Mouse (Mus musculus) forebrain, embryonic 16.5 days (tissue): ENCODE data around the gene Rpl4. TPM values are rescaled to one million over a fixed set of nuclear protein-coding genes. Genes with fewer than 3 reads are reported as not detected.

Experiments
- ATAC-seq: fragments of 200-750 bp; cut with Nextera tagmentation; 2 replicates; pipeline ENCODE4 v1.8.0; 2017; ENCODE audit warnings: mild to moderate bottlenecking, moderate library complexity
- H3K27ac ChIP-seq: fragments of 300-500 bp; sonication (generic); 2 replicates; pipeline ENCODE4 v1.5.1; 2014; ENCODE audit warnings: low read length, control low read depth
- H3K27me3 ChIP-seq: fragments of 300-500 bp; sonication (generic); replicated peaks from 2 replicates; pipeline ENCODE4 v1.6.1; 2014; ENCODE audit warnings: low read length; ENCODE audit not compliant: control insufficient read depth, insufficient read depth
- H3K36me3 ChIP-seq: fragments of 300-500 bp; sonication (generic); 2 replicates; pipeline ENCODE4 v1.6.1; 2014; ENCODE audit not compliant: control insufficient read depth, insufficient read depth
- H3K4me1 ChIP-seq: fragments of 300-500 bp; sonication (generic); replicated peaks from 2 replicates; pipeline ENCODE4 v1.6.1; 2014; ENCODE audit warnings: low read length; ENCODE audit not compliant: control insufficient read depth, insufficient read depth
- H3K4me2 ChIP-seq: fragments of 300-500 bp; sonication (generic); 2 replicates; pipeline ENCODE4 v1.6.1; 2014; ENCODE audit warnings: mild to moderate bottlenecking, low read length, control low read depth
- H3K4me3 ChIP-seq: fragments of 300-500 bp; sonication (generic); replicated peaks from 2 replicates; pipeline ENCODE4 v1.5.1; 2014; ENCODE audit warnings: mild to moderate bottlenecking, low read length, control low read depth
- H3K9ac ChIP-seq: fragments of 300-500 bp; sonication (generic); replicated peaks from 2 replicates; pipeline ENCODE4 v1.6.1; 2014; ENCODE audit warnings: low read depth, low read length, control low read depth
- H3K9me3 ChIP-seq: fragments of 300-500 bp; sonication (generic); 2 replicates; pipeline ENCODE4 v1.6.1; 2016; ENCODE audit warnings: low read length; ENCODE audit not compliant: control insufficient read depth
- WGBS: fragments of 180-500 bp; shearing (Covaris S2); extraction: QIAGEN DNeasy Blood & Tissue Kit; methylation state at CpG from one replicate; pipeline ENCODE4 v1.1.7; 2014; 5-methylcytosine and 5-hydroxymethylcytosine counted together
- polyA plus RNA-seq: library from polyadenylated mRNA; unstranded; fragments of >200 nt; fragmentation: Nextera tagmentation; extraction: Ambion mirVana; gene quantifications from 2 replicates; pipeline ENCODE4 v1.2.1, GENCODE M21; 2015

Gene Rpl4
- polyA plus RNA-seq, 1 experiment from 2014 or later: 714 TPM

DNA sequence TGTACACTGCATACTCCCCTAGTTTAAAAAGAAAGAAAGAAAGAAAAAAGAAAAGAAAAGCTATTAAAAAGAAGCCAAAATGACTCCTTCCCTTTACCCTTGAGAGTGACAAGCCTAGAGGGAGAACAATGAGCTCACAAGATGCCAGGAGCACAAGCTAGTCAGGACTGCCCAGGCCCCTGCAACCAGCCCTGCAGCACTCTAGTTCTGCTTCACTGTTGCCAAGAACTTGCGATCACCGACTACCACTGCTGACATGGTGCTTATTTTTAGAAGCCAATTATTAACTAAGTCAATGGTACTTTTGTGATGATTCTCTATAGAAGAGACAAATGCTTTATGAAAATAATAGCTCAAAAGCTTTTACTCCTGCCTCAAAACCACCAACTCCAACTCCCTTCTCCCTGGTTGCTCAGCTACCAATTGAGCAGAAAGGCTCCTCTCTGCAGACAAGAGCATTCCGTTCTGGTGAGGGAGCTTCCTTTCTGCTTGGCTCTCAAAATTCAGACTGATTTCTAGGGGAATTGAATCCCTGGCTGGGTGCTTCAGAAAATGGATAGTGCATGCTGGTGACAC, 34.4 kb downstream of the Rpl4 start:
- H3K9me3 ChIP-seq: no peaks in the 10 kb centered on the region
- no peak for ATAC-seq
- WGBS: 70% methylated on average over 3 of the region's 3 CpGs
- no peak overlapping the region for H3K4me2 ChIP-seq
- no peak overlapping the region for H3K27ac ChIP-seq
- no peak overlapping the region for H3K4me3 ChIP-seq
- H3K4me1 ChIP-seq: no peaks in the 10 kb centered on the region
- H3K27me3 ChIP-seq: no peaks in the 10 kb centered on the region
- no peak overlapping the region for H3K9ac ChIP-seq
- H3K36me3 ChIP-seq: 0 out of 2 replicates have a peak, but pooled peaks cover 2% of the 10 kb centered on the region

DNA sequence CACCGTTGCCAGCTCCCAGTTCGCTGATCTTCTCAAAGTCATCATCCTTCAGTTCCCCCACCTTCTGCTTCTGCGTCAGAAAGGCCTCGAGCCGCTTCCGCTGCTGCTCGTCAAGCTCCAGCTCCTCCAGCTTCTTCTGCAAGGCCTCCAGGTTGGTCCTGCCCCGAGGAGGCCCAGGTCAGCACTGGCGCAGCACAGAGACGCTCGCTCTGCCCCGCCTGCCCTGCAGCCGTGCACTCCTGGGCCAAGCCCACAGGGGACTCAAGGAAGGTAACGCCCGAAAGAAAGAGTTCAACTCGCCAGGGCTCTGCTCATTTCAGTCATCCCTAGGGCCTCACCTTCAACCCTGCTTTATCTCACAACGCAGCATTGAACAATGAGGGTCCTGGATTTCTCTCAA, 41.3 kb downstream of the Rpl4 start:
- H3K4me1 ChIP-seq: no peaks in the 10 kb centered on the region
- H3K4me3 ChIP-seq: no peak overlapping the region
- H3K9ac ChIP-seq: no peak overlapping the region
- no peaks in the 10 kb centered on the region for H3K36me3 ChIP-seq
- WGBS: 92% methylated on average over 17 of the region's 17 CpGs
- no peaks in the 10 kb centered on the region for H3K27me3 ChIP-seq
- no peak overlapping the region for H3K27ac ChIP-seq
- ATAC-seq: no peak
- H3K9me3 ChIP-seq: no peaks in the 10 kb centered on the region
- no peak overlapping the region for H3K4me2 ChIP-seq

DNA sequence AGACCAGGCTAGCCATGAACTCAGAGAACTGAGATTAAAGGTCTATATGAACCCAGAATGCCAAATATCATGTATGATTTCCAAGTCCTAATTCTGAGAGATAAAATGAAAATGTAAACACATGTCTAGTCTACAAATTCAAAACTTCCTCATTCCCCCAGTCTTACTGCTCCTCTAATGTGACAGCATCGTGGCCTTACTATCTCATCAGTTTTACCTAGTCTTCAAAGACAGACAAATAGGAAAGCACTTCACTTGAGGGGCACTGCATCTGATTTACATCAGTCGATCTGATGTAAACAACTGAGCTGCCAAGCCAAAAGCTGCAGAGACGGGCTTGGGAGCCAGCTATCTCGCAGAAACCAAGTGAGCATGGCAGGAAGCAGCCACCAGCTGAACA, 42.9 kb downstream of the Rpl4 start:
- H3K9ac ChIP-seq: no peak overlapping the region
- H3K27me3 ChIP-seq: no peaks in the 10 kb centered on the region
- H3K4me2 ChIP-seq: no peak overlapping the region
- H3K4me1 ChIP-seq: no peaks in the 10 kb centered on the region
- ATAC-seq: no peak
- H3K27ac ChIP-seq: no peak overlapping the region
- WGBS: 66% methylated on average over 4 of the region's 4 CpGs
- no peaks in the 10 kb centered on the region for H3K9me3 ChIP-seq
- no peak overlapping the region for H3K4me3 ChIP-seq
- H3K36me3 ChIP-seq: no peaks in the 10 kb centered on the region

DNA sequence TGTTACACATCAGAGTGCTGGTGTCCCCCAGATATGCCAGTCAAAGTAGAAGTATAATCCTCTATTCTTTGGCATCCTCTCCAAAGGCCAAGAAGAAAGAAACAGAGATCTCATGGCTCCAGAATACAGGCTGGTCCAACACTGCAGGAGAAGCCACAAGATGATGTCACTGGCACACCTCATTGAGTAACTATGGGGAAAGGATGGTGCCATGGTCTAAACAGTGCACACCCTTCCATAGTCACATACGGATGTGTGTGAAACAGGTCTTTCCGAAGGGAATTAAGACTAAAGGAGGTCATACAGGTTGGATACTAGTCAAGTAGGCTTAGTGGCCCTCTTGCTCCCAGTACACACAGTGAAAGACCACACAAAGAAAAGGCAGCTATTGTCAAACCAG, 43.5 kb downstream of the Rpl4 start:
- Histone ChIP-seq H3K4me1 (no peaks in the 10 kb centered on the region), H3K4me3 (no peak overlapping the region), H3K27ac (no peak overlapping the region), H3K9ac (no peak overlapping the region), H3K4me2 (no peak overlapping the region), H3K9me3 (no peaks in the 10 kb centered on the region), H3K36me3 (no peaks in the 10 kb centered on the region), H3K27me3 (no peaks in the 10 kb centered on the region)
- no peak for ATAC-seq
- 93% methylated on average over 2 of the region's 2 CpGs for WGBS

DNA sequence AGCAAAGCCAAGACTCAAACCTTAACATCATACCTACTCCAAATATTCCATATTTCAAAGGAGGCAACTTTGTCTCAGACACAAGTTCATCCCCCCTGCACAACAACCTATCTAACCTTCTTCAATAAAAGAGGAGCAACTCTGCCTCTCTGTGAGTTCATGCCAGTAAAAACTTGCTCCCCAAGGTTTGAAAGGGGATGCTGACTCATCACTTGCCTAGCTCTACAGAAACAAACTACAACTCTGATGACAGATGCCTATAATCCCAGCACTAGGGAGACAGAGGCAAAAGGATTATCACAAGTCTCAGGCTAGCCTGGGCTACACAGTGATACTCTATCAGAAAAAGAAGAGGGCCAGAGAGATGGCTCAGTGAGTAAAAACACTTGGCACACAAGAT, 44.7 kb downstream of the Rpl4 start:
- H3K27me3 ChIP-seq: no peaks in the 10 kb centered on the region
- no peak overlapping the region for H3K27ac ChIP-seq
- H3K9me3 ChIP-seq: no peaks in the 10 kb centered on the region
- no peaks in the 10 kb centered on the region for H3K36me3 ChIP-seq
- ATAC-seq: no peak
- no peak overlapping the region for H3K9ac ChIP-seq
- H3K4me2 ChIP-seq: no peak overlapping the region
- no peaks in the 10 kb centered on the region for H3K4me1 ChIP-seq
- no peak overlapping the region for H3K4me3 ChIP-seq

DNA sequence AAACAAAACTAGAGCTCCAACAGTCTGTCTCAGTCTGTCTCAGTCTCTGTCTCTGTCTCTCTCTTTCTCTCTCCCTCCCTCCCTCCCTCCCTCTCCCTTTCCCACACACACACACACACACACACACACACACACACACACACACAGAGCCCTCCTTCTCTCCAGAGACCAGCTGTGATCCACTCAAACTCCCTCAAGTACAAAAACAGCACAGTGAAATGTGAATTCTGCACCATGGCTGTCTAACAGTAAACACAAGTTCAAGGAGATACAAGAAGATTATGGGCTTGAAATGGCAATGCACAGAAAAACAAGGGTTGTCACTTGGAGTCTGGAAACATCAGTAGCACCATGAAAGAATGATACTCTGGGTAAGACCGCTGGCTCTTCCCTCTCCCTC, 46.1 kb downstream of the Rpl4 start:
- WGBS: 39% methylated on average over 1 of the region's 1 CpGs
- Histone ChIP-seq H3K9ac (no peak overlapping the region), H3K36me3 (no peaks in the 10 kb centered on the region), H3K9me3 (no peaks in the 10 kb centered on the region), H3K27me3 (no peaks in the 10 kb centered on the region), H3K27ac (no peak overlapping the region), H3K4me3 (no peak overlapping the region), H3K4me1 (no peaks in the 10 kb centered on the region), H3K4me2 (no peak overlapping the region)
- ATAC-seq: no peak

DNA sequence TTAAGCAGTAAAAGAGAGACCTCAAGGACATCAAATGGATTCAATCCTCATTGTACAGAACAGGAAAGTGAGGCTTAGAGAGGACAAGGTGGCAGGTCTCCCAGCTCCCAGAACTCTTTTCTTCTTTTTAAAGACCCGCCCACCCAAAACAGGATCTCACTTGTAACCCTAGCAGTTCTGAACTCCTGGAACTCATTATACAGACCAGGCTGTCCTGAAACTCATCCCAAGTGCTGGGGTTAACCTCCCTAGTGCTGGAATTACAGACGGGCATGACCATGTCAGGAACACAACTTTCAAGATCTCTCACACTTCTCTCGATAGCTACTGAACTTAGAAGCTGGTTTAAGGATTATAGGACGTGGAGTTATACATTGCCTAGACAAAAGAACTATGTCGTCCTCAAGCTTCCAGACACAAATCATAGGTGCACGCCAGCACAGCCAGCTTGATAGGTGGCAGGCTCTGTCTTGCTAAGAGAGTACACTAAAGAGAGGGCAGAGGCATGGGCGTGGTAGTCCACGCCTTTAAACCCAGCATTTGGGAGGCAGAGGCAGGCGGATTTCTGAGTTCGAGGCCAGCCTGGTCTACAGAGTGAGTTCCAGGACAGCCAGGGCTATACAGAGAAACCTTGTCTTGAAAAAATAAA, 46.7 kb downstream of the Rpl4 start:
- Histone ChIP-seq H3K9me3 (no peaks in the 10 kb centered on the region), H3K27ac (no peak overlapping the region), H3K4me3 (no peak overlapping the region), H3K4me2 (no peak overlapping the region), H3K36me3 (no peaks in the 10 kb centered on the region), H3K9ac (no peak overlapping the region), H3K4me1 (no peaks in the 10 kb centered on the region), H3K27me3 (no peaks in the 10 kb centered on the region)
- 81% methylated on average over 10 of the region's 10 CpGs for WGBS
- ATAC-seq: no peak

DNA sequence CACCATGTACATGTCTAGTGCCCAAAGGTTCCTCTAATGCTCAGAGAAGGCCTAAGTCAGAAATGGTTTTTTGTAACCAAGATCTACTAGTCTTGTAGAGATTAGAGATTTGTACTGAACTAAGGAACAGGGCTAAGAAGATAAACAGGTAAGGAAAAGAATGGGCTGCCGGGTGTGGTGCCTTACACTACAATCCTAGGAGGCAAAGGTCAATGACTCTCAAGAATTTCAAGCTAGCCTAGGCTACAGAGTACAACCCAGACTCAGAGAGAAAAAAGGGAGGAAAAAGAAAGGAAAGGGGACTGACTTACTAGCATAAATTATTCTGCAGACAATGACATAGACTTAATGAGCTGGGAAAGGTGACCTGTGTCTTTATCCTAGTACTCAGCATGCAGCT, 47.4 kb downstream of the Rpl4 start:
- no peak for ATAC-seq
- Histone ChIP-seq H3K4me1 (no peaks in the 10 kb centered on the region), H3K9me3 (no peaks in the 10 kb centered on the region), H3K27ac (no peak overlapping the region), H3K36me3 (no peaks in the 10 kb centered on the region), H3K9ac (no peak overlapping the region), H3K4me2 (no peak overlapping the region), H3K27me3 (no peaks in the 10 kb centered on the region), H3K4me3 (no peak overlapping the region)
- WGBS: 69% methylated on average over 1 of the region's 1 CpGs

DNA sequence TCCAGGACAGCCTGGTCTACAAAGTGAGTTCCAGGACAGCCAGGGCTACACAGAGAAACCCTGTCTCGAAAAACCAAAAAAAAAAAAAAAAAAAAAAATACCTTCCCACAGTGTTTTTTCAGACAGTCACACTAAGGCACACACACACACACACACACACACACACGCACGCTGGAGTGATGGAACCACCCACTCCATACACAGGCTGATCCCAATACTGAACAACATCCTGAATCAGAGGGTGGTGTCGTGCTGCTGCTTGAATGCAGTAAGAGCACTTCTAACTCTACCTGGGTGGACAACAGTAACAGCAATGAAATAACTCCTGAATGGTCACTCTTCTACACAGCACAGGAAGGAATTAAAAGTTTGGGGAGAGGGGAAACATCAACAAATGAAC, 48.3 kb downstream of the Rpl4 start:
- 85% methylated on average over 4 of the region's 4 CpGs for WGBS
- Histone ChIP-seq H3K27me3 (no peaks in the 10 kb centered on the region), H3K4me2 (no peak overlapping the region), H3K9me3 (no peaks in the 10 kb centered on the region), H3K4me3 (no peak overlapping the region), H3K36me3 (no peaks in the 10 kb centered on the region), H3K4me1 (no peaks in the 10 kb centered on the region), H3K9ac (no peak overlapping the region), H3K27ac (no peak overlapping the region)
- ATAC-seq: no peak

DNA sequence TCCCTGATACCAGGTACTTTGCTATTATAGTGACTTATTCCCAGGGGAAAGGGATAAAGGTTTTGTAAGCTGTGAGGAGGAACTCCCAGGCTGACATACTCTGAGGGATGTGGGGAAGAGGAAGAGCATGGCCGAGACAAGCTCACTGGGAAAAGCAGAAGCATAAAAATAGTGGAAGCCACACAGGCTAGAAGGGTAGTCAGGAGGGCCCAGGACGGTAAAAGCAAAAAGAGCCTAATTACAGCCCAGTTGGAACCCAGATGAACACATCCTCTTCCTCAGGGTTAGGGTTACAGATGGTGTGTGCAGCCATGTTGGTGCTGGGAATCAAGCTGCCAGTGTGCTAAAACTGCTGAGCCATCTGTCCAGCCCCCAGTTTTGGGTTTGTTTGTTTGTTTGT, 48.9 kb downstream of the Rpl4 start:
- Histone ChIP-seq H3K36me3 (no peaks in the 10 kb centered on the region), H3K4me1 (no peaks in the 10 kb centered on the region), H3K9ac (no peak overlapping the region), H3K4me3 (no peak overlapping the region), H3K4me2 (no peak overlapping the region), H3K27me3 (no peaks in the 10 kb centered on the region), H3K27ac (no peak overlapping the region), H3K9me3 (no peaks in the 10 kb centered on the region)
- WGBS: 71% methylated on average over 2 of the region's 2 CpGs
- ATAC-seq: no peak
